Mouse (Mus musculus): ENCODE data around the gene Zfand5. TPM values are rescaled to one million over a fixed set of nuclear protein-coding genes. Genes with fewer than 3 reads are reported as not detected.

The Zfand5 gene
- polyA plus RNA-seq (2017; shearing (Covaris generic)), result 100 to 1,000 TPM; 107 to 108 TPM

GRCm38 (mm10) chr19:21271741-21272654 is at the start of gene Zfand5:
Zfand5 (plus strand) TSS chr19:21272278.

Other genes with a start within 250 kb of the Zfand5 start
- under 1 TPM; 0.22 to 0.73 TPM for gene Gda, start 201.2 kb downstream of the Zfand5 start, polyA plus RNA-seq (2017; shearing (Covaris generic))

Data from inflammation-experienced regulatory T-cells (primary cell).